Mouse (Mus musculus) heart, postnatal 25 days (tissue): ENCODE data around the gene Olfr286. TPM values are rescaled to one million over a fixed set of nuclear protein-coding genes. Genes with fewer than 3 reads are reported as not detected.

Source experiments
- DNase-seq: peaks from one replicate; pipeline ENCODE4 v3.0.0; 2022; ENCODE audit warnings: low spot score
- intact Hi-C: fragments of 180-260 bp; cut with DNase I; formaldehyde crosslinking; loops from one replicate; pipeline ENCODE4 v1.15.1; 2025
- total RNA-seq, 2 experiments: library from RNA; stranded (reverse); gene quantifications; 2 replicates each; pipeline ENCODE4 v1.2.3; 2021

The Olfr286 gene
- not detected for total RNA-seq

DNA sequence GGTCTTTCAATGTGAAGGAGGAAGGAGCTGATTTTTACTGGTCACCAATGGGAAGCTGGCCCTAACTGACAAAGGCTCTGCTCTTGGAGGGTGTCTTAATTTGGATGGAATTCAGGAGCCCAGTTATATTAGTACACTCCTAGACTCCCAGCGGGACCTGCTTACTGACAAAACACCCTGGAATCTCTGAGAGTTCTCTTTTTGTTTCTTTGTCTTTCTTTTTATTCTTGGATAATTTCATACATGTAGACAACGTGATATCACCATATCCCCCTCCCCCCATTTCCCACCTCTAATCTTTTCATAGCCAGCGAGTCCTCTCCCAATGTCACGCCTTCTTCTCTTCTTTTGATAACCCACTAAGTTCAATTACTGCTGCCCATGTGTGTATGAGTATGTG, at the start of gene Olfr286:
Gene Olfr286, minus strand, starts transcription at position 101 of the 400 bp plus-strand sequence.
- intact Hi-C loops: no loop called here
- DNase-seq: no peak

DNA sequence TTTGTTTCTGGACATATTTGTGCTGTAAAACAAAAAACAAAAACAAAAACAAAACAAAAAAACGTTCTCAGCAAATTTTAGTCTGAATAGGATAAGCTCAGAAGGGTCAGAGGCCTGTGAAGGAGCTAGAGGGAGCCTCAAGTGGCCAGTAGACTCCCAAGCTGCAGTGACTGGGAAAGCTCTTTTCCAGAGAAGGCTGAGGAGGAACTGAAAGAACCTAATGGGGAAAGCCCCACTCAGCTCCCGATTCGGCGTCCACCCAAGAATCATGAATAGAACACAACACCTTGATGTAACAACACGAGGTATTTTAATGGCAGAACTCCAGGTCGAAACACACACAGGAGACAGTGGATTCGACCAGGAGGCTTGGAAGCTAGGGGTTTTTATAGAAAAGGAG, 23.5 kb upstream of the Olfr286 start:
- DNase-seq: no peak
- intact Hi-C loops: no loop called here

DNA sequence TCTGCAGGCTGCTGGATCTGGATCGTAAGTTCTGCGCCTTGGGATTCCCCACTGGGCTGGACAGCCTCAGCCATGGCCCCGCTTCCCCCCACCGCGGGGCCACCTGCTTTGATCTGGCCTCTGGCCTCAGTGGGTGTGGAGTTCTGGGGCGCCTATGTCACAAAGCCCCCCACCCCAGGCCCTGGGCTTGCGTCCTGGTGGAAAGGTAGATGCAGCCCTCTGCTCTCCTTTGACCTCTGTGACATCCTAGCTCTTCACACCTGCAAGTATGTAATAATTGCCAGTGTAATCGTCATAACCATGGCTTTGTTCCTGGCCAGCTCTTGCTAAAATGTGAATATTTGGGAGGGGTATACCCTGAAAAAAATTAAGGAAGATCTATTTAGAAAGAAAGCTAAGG, 22.9 kb upstream of the Olfr286 start, which contains the start of gene H1fnt:
Gene H1fnt, minus strand, starts transcription at position 101 of the 400 bp plus-strand sequence.
- no peak for DNase-seq
- intact Hi-C loops: no loop called here

DNA sequence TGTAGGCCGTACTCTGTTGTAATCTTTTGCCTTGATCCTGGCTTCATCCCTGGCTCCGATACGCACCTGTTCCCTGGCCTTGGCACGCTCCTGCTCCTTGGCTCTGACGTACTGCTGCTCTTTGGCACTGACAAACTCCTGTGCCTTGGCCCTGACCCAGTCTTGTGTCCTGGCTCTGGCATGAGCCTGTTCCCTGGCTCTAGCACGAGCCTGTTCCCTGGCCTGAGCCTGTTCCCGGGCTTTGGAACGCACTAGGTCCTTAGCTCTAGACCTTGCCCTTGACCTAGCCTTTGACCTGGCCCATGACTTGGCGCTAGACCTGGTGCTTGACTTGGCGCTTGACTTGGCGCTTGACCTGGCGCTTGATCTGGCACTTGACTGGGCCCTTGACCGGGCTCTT, 22.0 kb upstream of the Olfr286 start:
- intact Hi-C loops: no loop called here
- DNase-seq: no peak

DNA sequence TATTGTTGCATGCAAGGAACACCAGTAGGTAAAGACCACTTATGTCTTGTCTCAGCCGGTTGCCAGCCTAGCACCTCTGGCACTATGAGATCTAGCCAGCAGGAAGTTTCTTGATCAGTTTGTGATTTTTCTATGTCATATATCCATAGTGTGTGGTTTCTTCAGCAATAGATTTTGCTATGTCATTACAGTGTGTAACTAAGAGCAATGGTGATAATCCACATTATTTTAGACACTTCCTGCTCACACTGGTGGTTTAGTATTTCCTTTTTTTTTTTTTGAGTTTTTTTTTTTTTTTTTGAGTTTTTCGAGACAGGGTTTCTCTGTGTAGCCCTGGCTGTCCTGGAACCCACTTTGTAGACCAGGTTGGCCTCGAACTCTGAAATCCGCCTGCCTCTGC, 1.2 kb upstream of the Olfr286 start:
- intact Hi-C loops: no loop called here
- DNase-seq: no peak

DNA sequence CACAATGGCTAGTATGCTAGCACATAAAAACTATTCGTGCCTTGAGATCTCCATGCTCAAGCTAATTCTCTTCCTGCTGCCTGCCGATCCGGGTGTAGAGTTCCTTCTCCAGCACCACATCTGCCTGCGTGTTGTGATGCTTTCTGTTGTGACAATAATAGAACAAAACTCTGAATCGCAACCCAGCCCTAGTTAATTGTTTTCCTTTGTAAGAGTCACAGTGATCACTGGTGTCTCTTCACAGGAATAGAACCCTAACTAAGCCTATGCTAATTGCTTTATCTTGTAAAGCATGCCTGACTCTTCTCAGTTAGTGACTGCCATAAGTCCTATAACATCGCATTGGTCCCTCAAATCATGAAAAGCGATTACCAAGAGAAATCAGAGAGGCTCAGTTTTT, 8.2 kb downstream of the Olfr286 start:
- no peak for DNase-seq

DNA sequence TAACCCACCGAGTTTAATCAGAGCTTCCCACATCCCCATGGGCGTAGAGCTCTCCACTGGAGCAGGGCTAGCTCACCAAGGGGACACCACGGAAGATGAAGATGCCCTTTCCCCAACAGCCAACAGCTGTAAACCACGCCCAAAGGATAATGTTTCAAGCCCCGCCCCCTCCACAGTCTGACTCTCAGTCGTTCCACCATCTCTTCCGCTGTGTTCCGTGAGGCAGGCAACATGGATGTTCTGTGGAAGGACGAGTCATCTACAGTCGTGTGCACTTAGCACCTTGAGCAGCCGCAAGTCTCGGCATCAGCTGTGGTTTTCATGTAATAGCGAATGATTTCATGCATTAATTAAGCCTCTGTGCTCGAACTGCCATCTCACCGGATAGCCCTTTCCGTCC, 8.6 kb downstream of the Olfr286 start:
- intact Hi-C loops: no loop called here
- no peak for DNase-seq

More for the DNA sequence above, 8.2 kb downstream of the Olfr286 start:
- intact Hi-C loops: no loop called here

DNA sequence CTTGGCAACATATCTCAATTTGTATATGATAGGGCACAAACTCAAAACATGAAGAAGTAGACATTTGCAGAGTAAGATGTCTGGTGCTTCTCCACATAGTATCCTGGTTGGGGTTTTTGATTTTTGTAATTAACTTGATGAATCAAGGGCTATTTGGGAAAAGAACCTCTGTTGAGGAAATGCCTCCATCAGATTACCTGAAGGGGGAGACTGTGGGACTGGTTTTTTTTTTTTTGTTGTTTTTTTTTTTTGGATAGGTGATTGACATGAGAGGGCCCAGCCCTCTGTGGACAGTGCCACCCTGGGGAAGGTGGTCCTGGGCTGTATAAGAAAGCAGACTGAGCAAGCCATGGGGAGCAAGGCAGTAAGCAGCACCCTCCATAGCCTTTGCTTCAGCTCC, 11.9 kb downstream of the Olfr286 start:
- DNase-seq: no peak

DNA sequence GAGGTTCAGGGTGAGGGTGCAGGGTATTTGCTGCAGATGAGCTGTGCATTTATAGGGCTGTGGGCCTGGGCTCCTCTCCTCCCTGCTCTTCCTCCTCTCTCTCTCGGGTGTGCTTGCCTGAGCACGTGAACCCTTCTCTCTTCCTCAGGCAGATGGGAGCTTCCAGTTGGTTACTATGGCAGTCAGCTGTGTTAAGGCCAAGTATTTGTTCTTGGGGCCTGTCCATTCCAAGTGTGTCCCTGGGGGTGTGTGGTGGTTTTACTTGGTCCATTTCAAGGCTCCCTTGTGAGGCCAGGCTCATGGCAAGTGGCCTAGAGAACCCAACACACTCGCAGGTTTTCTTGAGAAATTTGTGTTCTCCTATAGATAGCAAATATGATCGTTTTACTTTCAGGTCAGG, 13.4 kb downstream of the Olfr286 start, which contains the start of the genes Gm44579 and Olfr287:
Gene Gm44579, minus strand, starts transcription at position 101 of the 400 bp plus-strand sequence.
Gene Olfr287, minus strand, starts transcription at position 180 of the 400 bp plus-strand sequence.
- intact Hi-C loops: no loop called here
- DNase-seq: no peak

More for the DNA sequence above, 11.9 kb downstream of the Olfr286 start:
- intact Hi-C loops: no loop called here

DNA sequence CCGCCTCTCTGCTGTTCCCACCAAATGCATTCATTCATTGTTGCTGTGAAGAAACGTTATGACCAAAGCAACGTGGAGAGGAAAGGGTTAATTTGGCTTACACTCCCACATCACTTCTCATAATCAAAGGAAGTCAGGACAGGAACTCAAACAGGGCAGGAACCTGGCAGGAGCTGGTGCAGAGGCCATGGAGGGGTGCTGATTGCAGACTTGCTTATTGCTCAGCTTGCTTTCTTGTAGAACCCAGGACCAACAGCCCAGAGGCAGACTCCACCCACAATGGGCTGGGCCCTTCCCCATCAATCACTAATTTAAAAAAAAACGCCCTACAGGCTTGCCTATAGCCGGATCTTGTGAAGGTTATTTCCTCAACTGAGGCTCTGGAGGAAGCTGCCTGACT, 20.1 kb downstream of the Olfr286 start:
- DNase-seq: no peak
- intact Hi-C loops: no loop called here

DNA sequence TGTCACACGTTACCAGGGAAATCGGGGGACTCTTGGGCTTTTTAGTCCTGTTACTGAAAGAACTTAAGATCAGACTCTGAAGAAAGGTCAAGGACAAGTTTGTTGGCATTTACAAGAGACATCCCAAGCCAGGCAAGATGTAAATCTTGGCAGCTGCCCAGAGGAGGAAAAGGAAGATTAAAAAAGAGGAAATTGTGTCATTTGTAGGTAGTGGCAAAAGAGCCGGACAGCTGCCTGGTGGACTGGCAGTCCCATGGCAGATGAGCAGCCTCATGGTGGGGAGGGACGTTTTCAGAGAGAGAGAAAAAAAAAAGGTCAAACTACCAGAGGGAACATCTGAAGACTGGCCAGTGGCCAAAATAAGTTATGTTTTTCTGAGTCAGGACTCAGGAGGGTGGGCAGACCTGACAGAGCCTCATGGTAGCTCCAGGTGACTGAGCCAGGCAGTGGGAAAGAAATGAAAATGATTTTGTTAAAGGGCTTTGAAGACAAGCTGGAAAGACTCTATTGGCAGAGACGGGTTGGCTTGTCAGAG, 20.8 kb downstream of the Olfr286 start:
- intact Hi-C loops: no loop called here
- no peak for DNase-seq

DNA sequence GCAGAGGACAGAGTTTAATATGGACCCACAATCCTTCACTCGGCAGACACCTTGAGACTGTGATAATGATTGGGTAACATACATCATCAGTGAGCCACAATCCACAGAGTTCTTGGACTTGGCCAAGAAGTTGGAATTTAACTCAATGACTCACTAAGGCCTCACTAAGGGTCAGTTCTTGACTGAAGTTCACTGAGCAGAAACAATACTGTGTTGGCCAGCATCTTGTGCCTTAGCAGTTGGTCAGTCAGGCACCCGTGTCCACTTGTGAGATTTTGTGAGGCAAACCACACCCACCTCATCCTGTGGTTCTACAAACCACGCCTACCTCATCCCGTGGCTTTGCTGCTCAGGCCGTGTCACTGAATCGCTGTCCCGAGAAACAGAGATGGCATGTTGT, 24.6 kb downstream of the Olfr286 start:
- intact Hi-C loops: no loop called here
- no peak for DNase-seq

DNA sequence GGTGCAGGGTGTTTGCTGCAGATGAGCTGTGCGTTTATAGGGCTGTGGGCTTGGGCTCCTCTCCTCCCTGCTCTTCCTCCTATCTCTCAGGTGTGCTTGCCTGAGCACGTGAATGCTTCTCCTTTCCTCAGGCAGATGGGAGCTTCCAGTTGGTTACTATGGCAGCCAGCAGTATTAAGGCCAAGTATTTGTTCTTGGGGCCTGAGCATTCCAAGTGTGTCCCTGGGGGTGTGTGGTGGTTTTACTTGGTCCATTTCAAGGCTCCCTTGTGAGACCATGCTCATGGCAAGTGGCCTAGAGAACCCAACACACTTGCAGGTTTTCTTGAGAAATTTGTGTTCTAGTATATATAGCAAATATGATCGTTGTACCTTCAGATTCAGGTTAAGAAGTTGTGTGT, 38.8 kb downstream of the Olfr286 start, which contains the start of gene Olfr288:
Gene Olfr288, minus strand, starts transcription at position 101 of the 400 bp plus-strand sequence.
- intact Hi-C loops: no loop called here
- DNase-seq: no peak

DNA sequence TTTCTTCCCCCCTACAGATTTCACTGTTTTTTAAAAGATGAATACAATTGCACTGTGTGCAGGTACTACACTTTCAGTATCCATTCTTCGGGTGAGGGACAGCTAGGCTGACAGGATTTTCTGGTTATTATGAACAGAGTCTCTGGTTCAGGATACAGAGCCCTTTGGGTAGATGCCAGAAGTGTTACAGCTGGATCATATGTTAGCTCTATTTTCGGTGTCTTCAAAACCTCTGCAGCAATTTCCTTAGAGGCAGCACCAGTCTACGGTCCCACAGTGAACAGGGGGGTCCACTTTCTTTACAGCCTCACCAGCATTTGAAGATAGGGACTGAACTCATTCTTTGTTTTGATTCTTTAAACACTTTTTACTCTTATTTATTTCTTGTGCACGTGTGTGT, 49.8 kb downstream of the Olfr286 start:
- intact Hi-C loops: no loop called here
- no peak for DNase-seq

DNA sequence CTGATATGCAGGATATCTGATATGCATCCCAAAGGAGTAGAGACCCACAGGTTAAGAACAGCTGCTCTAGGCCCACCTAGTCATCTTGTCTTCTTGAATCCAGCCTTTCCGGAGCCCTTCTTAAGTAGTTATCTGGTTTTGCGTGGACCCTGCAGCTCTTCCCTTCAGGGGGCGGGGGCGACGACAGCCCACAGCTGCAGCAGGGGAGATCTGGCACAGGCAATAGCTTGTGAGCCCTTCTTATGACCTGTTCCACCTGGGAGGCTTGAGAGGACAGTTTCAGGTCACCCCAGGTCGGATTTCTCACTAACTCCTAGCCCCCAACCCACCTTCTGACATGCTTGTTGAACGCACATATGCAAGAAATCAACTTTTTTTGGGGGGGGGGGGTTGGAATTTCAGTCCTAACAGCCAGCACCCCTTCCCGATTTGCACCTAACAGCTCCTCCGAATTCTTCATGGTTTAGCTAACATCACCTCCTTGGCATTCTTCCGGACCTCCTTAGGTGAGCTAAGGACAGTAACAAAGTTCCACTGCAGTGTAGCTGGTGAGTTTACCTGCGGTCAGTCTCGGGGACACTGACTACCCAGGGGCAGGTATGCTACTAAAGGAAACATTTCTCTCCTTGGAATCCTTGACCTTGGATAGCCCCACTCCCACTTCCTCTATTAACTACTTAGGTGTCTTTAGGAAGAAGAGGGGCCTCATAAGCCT, 52.2 kb downstream of the Olfr286 start:
- DNase-seq: no peak
- intact Hi-C loops: loop anchor here (2.0 kb wide), 1 partner anchor 207 kb away; no protein-coding TSS in a partner anchor

DNA sequence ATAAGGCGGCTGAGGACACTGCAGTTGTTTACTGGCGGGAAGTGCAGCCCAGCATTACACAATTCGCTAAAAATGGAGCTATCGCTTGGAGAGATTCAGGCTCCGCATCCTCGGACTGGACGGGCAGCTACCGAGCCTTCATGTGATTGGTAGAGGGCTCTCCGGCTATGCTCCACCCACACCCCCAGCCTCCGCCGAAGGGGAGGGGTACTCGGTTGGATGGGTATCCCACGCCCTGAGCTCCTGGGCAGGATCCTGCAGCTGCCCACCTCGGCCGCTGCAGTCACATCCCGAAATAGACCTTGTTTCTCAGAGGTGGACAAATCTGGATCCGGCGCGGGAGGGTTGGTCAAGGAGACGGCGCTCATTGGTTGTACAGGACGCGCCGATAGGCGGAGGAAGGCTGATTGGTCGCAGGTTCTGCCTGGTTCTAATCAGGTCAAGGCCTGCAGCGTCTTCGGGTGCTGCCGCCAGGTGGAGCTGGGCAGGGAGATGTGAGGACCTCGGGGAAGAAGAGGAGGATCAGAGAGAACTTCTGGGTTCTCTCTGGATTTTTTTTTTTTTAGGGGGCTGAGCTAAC, 53.0 kb downstream of the Olfr286 start:
- DNase-seq: peak; percentile 93
- intact Hi-C loops: loop anchor here (2.0 kb wide), 1 partner anchor 208 kb away; no protein-coding TSS in a partner anchor

DNA sequence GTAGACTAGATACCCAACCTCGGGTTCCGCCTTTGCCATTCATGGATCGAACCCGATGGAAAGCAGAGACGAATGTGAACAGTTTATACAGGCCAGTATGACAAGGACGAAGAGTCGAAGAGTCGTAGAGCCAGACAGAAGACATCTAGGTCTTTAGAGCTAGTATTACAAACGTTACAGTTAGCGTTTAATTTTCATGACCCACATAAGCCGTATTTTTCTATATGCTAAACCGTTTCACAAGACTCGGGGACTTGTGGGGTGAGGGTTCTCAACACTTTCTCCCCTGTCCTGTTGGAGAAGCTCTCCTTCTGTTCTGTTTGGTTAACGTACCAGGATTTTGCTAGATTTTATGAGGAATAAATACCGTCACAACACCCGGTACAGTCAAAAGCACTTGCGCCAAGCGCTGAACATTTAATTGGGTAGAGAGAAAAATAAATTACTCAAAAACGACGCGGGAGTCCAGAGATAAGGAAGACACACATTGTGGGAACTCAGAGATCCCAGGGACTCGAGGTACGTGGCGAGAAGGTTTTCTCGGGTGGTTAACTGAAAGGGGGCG, 53.6 kb downstream of the Olfr286 start:
- intact Hi-C loops: loop anchor here (2.0 kb wide), 1 partner anchor 208 kb away; no protein-coding TSS in a partner anchor
- DNase-seq: no peak

DNA sequence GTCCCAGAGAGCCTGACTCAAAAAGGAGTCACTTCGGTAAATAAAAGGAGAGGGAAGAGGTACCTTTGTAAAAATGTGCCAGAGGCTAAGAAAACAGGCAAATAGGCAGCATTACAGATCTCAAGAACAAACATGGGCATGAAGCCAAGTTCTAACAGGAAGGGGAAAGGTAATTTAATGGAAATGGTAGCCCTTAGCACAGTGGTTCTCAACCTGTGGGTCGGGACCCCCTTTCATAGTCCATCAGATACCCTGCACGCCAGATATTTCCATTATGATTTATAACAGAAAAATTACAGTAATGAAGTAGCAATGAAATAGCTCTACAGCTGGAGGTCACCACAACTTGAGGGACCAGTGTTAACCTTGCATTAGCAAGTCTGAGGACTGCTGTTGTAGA, 56.9 kb downstream of the Olfr286 start:
- no peak for DNase-seq
- intact Hi-C loops: loop anchor here (10.0 kb wide), 1 partner anchor 213 kb away; the partner anchor contains the start of gene Tmem106c
